Mouse (Mus musculus) neural tube, embryonic 12.5 days (tissue): ENCODE results near the gene Tesc. TPM values are rescaled to one million over a fixed set of nuclear protein-coding genes. Genes with fewer than 3 reads are reported as not detected.

Experiments
- ATAC-seq: fragments of 200-750 bp; cut with Nextera tagmentation; 2 replicates; pipeline ENCODE4 v1.8.0; 2017; ENCODE audit warnings: low read depth, mild to moderate bottlenecking, moderate TSS enrichment, moderate library complexity; ENCODE audit not compliant: low FRiP score
- H3K27ac ChIP-seq: fragments of 300-500 bp; sonication (generic); 2 replicates; pipeline ENCODE4 v1.5.1; 2016
- H3K27me3 ChIP-seq: fragments of 300-500 bp; sonication (generic); replicated peaks from 2 replicates; pipeline ENCODE4 v1.6.1; 2016; ENCODE audit warnings: mild to moderate bottlenecking
- H3K36me3 ChIP-seq: fragments of 300-500 bp; sonication (generic); 2 replicates; pipeline ENCODE4 v1.6.1; 2016; ENCODE audit warnings: mild to moderate bottlenecking
- H3K4me1 ChIP-seq: fragments of 300-500 bp; sonication (generic); 2 replicates; pipeline ENCODE4 v1.6.1; 2016
- H3K4me2 ChIP-seq: fragments of 300-500 bp; sonication (generic); replicated peaks from 2 replicates; pipeline ENCODE4 v1.6.1; 2016; ENCODE audit warnings: mild to moderate bottlenecking
- H3K4me3 ChIP-seq: fragments of 300-500 bp; sonication (generic); 2 replicates; pipeline ENCODE4 v1.5.1; 2016
- H3K9ac ChIP-seq: fragments of 300-500 bp; sonication (generic); 2 replicates; pipeline ENCODE4 v1.6.1; 2016; ENCODE audit warnings: mild to moderate bottlenecking
- H3K9me3 ChIP-seq: fragments of 300-500 bp; sonication (generic); 2 replicates; pipeline ENCODE4 v1.6.1; 2016; ENCODE audit warnings: mild to moderate bottlenecking
- WGBS: fragments of 180-500 bp; shearing (Covaris S2); methylation state at CpG from one replicate; pipeline ENCODE4 v1.1.7; 2016; 5-methylcytosine and 5-hydroxymethylcytosine counted together
- polyA plus RNA-seq: library from polyadenylated mRNA; unstranded; fragments of >200 nt; fragmentation: Nextera tagmentation; extraction: Ambion mirVana; gene quantifications from 2 replicates; pipeline ENCODE4 v1.2.1, GENCODE M21; 2016

Gene Tesc
- polyA plus RNA-seq, 1 experiment from 2014 or later, result 1.4 TPM

DNA sequence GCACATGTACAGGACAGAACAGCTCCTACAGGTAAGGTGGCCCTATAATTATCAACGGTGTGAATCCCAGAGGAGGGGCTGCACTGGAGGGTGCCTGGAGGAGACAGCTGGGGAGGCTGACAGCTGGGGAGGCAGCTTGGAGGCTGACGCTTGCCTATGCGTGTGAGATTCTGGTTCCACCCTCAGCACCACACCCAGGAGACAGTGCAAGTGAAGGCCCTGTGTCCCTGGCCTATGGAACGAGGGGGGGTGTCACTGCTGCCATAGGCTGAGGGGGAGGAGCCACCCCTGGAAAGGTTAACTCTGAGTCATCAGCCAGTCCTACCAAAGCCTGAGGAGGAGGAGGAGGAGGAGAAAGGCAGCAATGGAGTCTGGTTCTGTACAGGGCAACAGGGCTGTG is 40.0 kb downstream of the Tesc start:
- H3K27ac ChIP-seq, result no peak overlapping the region
- WGBS, result 77% methylated on average over 4 of the region's 4 CpGs
- peaks cover 41% of the 10 kb centered on the region for H3K36me3 ChIP-seq
- no peak overlapping the region for H3K9ac ChIP-seq
- H3K4me2 ChIP-seq, result no peak overlapping the region
- no peaks in the 10 kb centered on the region for H3K9me3 ChIP-seq
- no peak overlapping the region for H3K4me3 ChIP-seq
- peaks cover 20% of the 10 kb centered on the region; the same call in 1 of the 2 replicates for H3K4me1 ChIP-seq
- H3K27me3 ChIP-seq, result no peaks in the 10 kb centered on the region
- ATAC-seq, result no peak

DNA sequence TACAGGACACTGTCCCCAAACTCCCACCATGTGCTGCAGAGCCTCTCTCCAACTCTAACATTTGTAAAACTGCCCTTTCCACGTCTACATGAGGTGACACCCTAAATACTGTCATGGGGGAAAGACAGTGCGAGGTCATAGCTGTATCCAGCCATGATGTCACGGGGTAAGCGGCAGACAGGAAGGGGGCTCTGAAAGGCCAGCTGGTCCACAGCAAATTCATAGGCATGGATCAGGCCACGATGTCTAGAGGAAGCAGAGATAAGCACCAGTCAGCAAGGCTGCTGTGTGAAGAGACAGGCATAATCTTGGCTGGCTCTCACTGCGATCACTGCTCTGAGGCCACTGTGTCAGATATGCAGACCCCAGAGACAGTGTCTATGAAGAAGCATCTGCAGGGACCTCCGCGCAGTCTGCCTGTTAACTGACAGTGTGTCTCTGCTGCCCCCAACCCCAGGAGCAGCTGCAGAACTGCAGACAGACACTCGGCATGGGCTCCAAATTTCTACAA is 40.5 kb downstream of the Tesc start:
- no peak overlapping the region for H3K4me3 ChIP-seq
- H3K27ac ChIP-seq, result no peak overlapping the region
- H3K27me3 ChIP-seq, result no peaks in the 10 kb centered on the region
- H3K4me2 ChIP-seq, result no peak overlapping the region
- H3K9ac ChIP-seq, result no peak overlapping the region
- peaks cover 41% of the 10 kb centered on the region for H3K36me3 ChIP-seq
- WGBS, result 93% methylated on average over 9 of the region's 9 CpGs
- no peak for ATAC-seq
- H3K9me3 ChIP-seq, result no peaks in the 10 kb centered on the region
- peaks cover 20% of the 10 kb centered on the region; the same call in 1 of the 2 replicates for H3K4me1 ChIP-seq

- WGBS, result 55% methylated on average over 9 of the region's 9 CpGs
- H3K27me3 ChIP-seq, result no peaks in the 10 kb centered on the region
- H3K9ac ChIP-seq, result no peak overlapping the region
- peaks cover 10% of the 10 kb centered on the region; the same call in 1 of the 2 replicates for H3K4me1 ChIP-seq
- H3K4me3 ChIP-seq, result no peak overlapping the region
- peaks cover 41% of the 10 kb centered on the region for H3K36me3 ChIP-seq
- no peaks in the 10 kb centered on the region for H3K9me3 ChIP-seq
- peak; percentile 48; the same call in 1 of the 2 replicates for ATAC-seq
- H3K27ac ChIP-seq, result no peak overlapping the region
- H3K4me2 ChIP-seq, result no peak overlapping the region
These were observed 41.8 kb downstream of the Tesc start for GRCm38 (mm10) chr5:118069315-118069714.

- no peak overlapping the region for H3K9ac ChIP-seq
- no peaks in the 10 kb centered on the region for H3K27me3 ChIP-seq
- no peaks in the 10 kb centered on the region for H3K9me3 ChIP-seq
- WGBS, result 83% methylated on average over 5 of the region's 5 CpGs
- H3K4me3 ChIP-seq, result no peak overlapping the region
- H3K4me2 ChIP-seq, result no peak overlapping the region
- H3K27ac ChIP-seq, result no peak overlapping the region
- H3K4me1 ChIP-seq, result 0 out of 2 replicates have a peak, but pooled peaks cover 2% of the 10 kb centered on the region
- ATAC-seq, result no peak
- peaks cover 46% of the 10 kb centered on the region for H3K36me3 ChIP-seq
These were observed 44.2 kb downstream of the Tesc start for GRCm38 (mm10) chr5:118071766-118072165.

- H3K4me1 ChIP-seq, result peaks cover 11% of the 10 kb centered on the region; the same call in 1 of the 2 replicates
- no peaks in the 10 kb centered on the region for H3K9me3 ChIP-seq
- H3K36me3 ChIP-seq, result peaks cover 44% of the 10 kb centered on the region
- no peaks in the 10 kb centered on the region for H3K27me3 ChIP-seq
- no peak overlapping the region for H3K4me3 ChIP-seq
- no peak overlapping the region for H3K9ac ChIP-seq
- no peak overlapping the region for H3K27ac ChIP-seq
- no peak for ATAC-seq
- no peak overlapping the region for H3K4me2 ChIP-seq
- WGBS, result 81% methylated on average over 15 of the region's 15 CpGs
These were observed 45.8 kb downstream of the Tesc start for GRCm38 (mm10) chr5:118073213-118073773.

- 89% methylated on average over 15 of the region's 15 CpGs for WGBS
- H3K4me2 ChIP-seq, result no peak overlapping the region
- no peaks in the 10 kb centered on the region for H3K9me3 ChIP-seq
- no peak overlapping the region for H3K27ac ChIP-seq
- no peak for ATAC-seq
- peaks cover 43% of the 10 kb centered on the region for H3K4me1 ChIP-seq
- peaks cover 28% of the 10 kb centered on the region for H3K36me3 ChIP-seq
- no peak overlapping the region for H3K4me3 ChIP-seq
- no peak overlapping the region for H3K9ac ChIP-seq
- no peaks in the 10 kb centered on the region for H3K27me3 ChIP-seq
These were observed 49.4 kb downstream of the Tesc start for GRCm38 (mm10) chr5:118076721-118077592.

DNA sequence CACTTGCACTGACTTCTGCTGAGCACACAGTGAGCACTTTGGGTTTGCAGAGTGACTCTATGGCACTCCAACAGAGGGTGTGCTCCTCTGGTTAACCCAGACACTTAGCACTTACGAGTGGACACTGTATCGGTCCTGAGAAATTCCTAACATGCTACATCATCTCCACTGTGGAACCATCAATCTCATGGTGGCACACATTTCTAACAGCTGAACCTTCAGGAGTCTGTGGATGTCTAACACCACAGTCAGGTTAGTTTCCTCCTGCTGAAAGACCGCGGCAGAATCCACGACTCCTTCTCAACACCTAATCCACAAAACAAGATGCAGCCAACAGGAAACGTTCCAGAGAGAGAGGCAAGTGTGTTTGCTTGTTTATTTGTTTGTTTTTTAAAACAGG is 51.0 kb downstream of the Tesc start:
- H3K9ac ChIP-seq, result no peak overlapping the region
- H3K9me3 ChIP-seq, result no peaks in the 10 kb centered on the region
- ATAC-seq, result no peak
- peaks cover 57% of the 10 kb centered on the region for H3K4me1 ChIP-seq
- H3K27ac ChIP-seq, result no peak overlapping the region
- H3K4me2 ChIP-seq, result no peak overlapping the region
- H3K4me3 ChIP-seq, result no peak overlapping the region
- H3K36me3 ChIP-seq, result peaks cover 28% of the 10 kb centered on the region
- H3K27me3 ChIP-seq, result no peaks in the 10 kb centered on the region
- 85% methylated on average over 6 of the region's 6 CpGs for WGBS

GRCm38 (mm10) chr5:118079354-118079753 is 51.8 kb downstream of the Tesc start:
- H3K4me2 ChIP-seq, result 0 out of 2 replicates have a peak overlapping the region, but pooled peaks have one; percentile 7
- no peaks in the 10 kb centered on the region for H3K9me3 ChIP-seq
- peaks cover 28% of the 10 kb centered on the region for H3K36me3 ChIP-seq
- no peak overlapping the region for H3K9ac ChIP-seq
- H3K4me3 ChIP-seq, result no peak overlapping the region
- 0 out of 2 replicates have a peak, but pooled peaks have one; percentile 24 for ATAC-seq
- H3K27ac ChIP-seq, result no peak overlapping the region
- H3K27me3 ChIP-seq, result no peaks in the 10 kb centered on the region
- peaks cover 65% of the 10 kb centered on the region for H3K4me1 ChIP-seq
- 55% methylated on average over 6 of the region's 6 CpGs for WGBS

DNA sequence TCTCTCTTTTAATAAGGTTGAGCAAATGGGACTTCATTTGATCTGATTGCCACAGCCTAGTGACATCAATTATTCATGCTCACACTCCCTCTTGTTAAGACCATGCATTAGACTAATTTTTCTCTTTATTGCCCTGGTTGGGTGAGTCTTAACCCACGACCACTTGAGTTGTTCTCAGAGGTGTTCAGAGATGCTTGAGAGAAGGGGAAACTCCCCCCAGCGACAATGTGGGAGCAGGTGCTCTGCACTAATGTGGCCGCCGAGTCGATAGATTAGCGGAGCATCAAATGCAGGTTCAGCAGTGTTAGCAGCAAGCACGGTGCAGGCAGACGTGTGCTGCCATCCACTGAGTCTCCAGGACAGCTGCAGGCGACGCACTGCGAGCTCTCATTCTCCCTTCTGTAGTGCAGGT is 52.3 kb downstream of the Tesc start:
- whole genome bisulfite sequencing, result 45% methylated on average over 11 of the region's 11 CpGs
- peaks cover 69% of the 10 kb centered on the region for H3K4me1 ChIP-seq
- no peak overlapping the region for H3K9ac ChIP-seq
- H3K36me3 ChIP-seq, result peaks cover 26% of the 10 kb centered on the region
- no peaks in the 10 kb centered on the region for H3K27me3 ChIP-seq
- H3K4me2 ChIP-seq, result 0 out of 2 replicates have a peak overlapping the region, but pooled peaks have one; percentile 7
- H3K27ac ChIP-seq, result peak overlapping the region; percentile 59; the same call in 1 of the 2 replicates
- ATAC-seq, result peak; percentile 66; the same call in 1 of the 2 replicates
- H3K9me3 ChIP-seq, result no peaks in the 10 kb centered on the region
- H3K4me3 ChIP-seq, result no peak overlapping the region

DNA sequence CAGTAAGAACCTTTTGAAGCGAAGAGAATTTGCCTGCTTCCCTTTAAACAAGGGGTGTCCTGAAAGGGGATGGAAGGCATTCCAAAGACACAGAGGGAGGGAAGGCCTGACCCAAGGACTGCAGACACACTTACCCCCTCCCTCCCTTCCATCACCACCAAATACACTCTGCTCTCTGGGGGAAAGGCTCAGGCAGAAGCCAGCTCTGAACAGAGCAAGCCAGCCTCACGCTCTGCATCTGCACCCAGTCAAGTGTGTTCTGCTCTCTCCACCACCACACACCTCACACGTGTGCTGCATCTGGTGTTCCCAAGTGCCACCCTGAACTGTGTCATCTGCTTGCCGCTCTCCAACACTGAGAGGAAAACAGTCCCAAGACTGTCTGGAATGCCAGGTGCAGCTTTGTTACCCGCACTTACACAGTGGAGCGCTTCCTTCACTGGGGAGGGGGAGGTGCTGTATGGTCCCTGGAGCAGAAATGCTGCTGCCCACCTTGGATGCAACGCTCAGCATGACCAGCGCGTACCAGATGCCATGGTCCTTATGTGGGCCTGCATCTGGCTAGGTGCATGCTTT is 53.9 kb downstream of the Tesc start:
- Histone ChIP-seq H3K27me3 (no peaks in the 10 kb centered on the region), H3K9ac (no peak overlapping the region), H3K4me2 (no peak overlapping the region), H3K9me3 (no peaks in the 10 kb centered on the region), H3K36me3 (peaks cover 10% of the 10 kb centered on the region), H3K4me3 (no peak overlapping the region), H3K4me1 (peaks cover 81% of the 10 kb centered on the region), H3K27ac (no peak overlapping the region)
- no peak for ATAC-seq
- 78% methylated on average over 9 of the region's 9 CpGs for WGBS

- peaks cover 85% of the 10 kb centered on the region for H3K4me1 ChIP-seq
- no peaks in the 10 kb centered on the region for H3K9me3 ChIP-seq
- H3K4me2 ChIP-seq, result no peak overlapping the region
- no peak overlapping the region for H3K27ac ChIP-seq
- peaks cover 5% of the 10 kb centered on the region for H3K36me3 ChIP-seq
- no peak for ATAC-seq
- H3K4me3 ChIP-seq, result no peak overlapping the region
- no peak overlapping the region for H3K9ac ChIP-seq
- no peaks in the 10 kb centered on the region for H3K27me3 ChIP-seq
- WGBS, result 75% methylated on average over 6 of the region's 6 CpGs
These were observed 54.5 kb downstream of the Tesc start for GRCm38 (mm10) chr5:118081996-118082395.

- 65% methylated on average over 12 of the region's 12 CpGs for WGBS
- Histone ChIP-seq H3K9me3 (no peaks in the 10 kb centered on the region), H3K9ac (no peak overlapping the region), H3K4me3 (no peak overlapping the region), H3K4me2 (no peak overlapping the region), H3K36me3 (no peaks in the 10 kb centered on the region), H3K4me1 (peaks cover 81% of the 10 kb centered on the region), H3K27me3 (no peaks in the 10 kb centered on the region), H3K27ac (no peak overlapping the region)
- no peak for ATAC-seq
These were observed 55.6 kb downstream of the Tesc start for GRCm38 (mm10) chr5:118083060-118083638.
